Mouse (Mus musculus): ENCODE measurements around the gene H2-Oa. TPM values are rescaled to one million over a fixed set of nuclear protein-coding genes. Genes with fewer than 3 reads are reported as not detected.

H2-Oa gene
- polyA plus RNA-seq (2015; fragmentation: Nextera tagmentation; extraction: Ambion mirVana), result 0.61 and 0.79 TPM in 2 replicates

- no peak for ATAC-seq (ENCODE audit: insufficient number of reproducible peaks, low FRiP score, low TSS enrichment, low read depth)
- no peaks in the 10 kb centered on the region for H3K36me3 ChIP-seq
- H3K27me3 ChIP-seq, result no peaks in the 10 kb centered on the region
- H3K9ac ChIP-seq, result no peak within 1 kb of the TSS
- no peak within 1 kb of the TSS for H3K27ac ChIP-seq
- H3K4me2 ChIP-seq, result no peak within 1 kb of the TSS
- no peak within 1 kb of the TSS for H3K4me3 ChIP-seq
- no peaks in the 10 kb centered on the region for H3K9me3 ChIP-seq
- 35% methylated on average over 11 of the region's 11 CpGs for WGBS
- no peaks in the 10 kb centered on the region for H3K4me1 ChIP-seq
Observed at GRCm38 (mm10) chr17:34092197-34092875, at the start of gene H2-Oa. H2-Oa (plus strand) TSS chr17:34092340.

DNA sequence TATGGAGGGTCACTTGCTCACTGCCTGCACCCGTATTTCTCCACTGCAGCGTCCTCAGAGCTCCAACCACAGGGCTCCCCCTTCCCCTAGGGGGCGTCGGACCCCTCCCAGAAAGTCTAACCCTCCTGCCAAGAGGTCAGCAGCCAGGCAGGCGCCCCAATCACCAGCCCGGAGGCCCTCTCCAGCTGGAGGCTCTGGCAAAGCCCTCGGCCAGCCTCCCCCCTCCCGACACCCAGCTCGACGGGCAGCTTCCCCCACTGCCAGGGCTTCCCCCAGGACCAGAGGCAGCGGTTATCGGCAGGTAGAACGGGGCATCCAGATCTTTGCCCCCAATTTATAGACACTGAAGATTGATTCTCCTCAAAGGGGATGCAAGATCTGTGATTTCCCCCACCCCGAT, 46.2 kb upstream of the H2-Oa start:
- Histone ChIP-seq H3K4me2 (no peak overlapping the region), H3K9me3 (no peaks in the 10 kb centered on the region), H3K9ac (no peak overlapping the region), H3K27ac (no peak overlapping the region), H3K4me3 (no peak overlapping the region), H3K27me3 (peaks cover 13% of the 10 kb centered on the region), H3K4me1 (peaks cover 19% of the 10 kb centered on the region; the same call in 1 of the 2 replicates), H3K36me3 (peaks cover 13% of the 10 kb centered on the region; the same call in 1 of the 2 replicates)
- no peak for ATAC-seq (ENCODE audit: insufficient number of reproducible peaks, low FRiP score, low TSS enrichment, low read depth)
- WGBS, result 77% methylated on average over 14 of the region's 14 CpGs

DNA sequence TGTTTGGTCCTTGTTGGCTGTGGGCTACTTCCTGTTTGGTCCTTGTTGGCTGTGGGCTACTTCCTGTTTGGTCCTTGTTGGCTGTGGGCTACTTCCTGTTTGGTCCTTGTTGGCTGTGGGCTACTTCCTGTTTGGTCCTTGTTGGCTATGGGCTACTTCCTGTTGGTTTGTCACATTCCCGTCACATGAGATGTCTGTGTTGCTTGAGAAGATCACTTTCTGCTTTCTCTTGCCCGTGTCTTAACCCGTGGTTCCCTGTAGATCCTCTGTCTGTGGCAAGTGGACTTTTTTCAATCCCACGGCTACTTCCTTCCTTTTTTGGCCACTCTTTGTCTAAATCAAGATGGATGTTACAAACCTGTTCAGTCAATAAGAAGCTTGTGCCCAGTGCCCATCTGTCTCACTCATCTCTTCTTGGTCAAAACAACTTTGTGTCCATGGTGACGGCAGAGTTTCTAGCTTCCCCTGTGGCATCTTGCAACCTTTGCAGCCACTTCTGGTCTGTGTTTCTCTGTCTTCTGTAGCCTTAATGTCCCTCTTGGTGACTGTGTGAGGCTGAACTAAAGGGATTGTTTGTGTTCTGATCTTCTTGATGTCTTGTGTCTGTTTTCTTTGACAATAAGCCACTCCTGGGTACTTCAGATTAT, 44.6 kb upstream of the H2-Oa start:
- no peak overlapping the region for H3K4me2 ChIP-seq
- WGBS, result 92% methylated on average over 5 of the region's 5 CpGs
- H3K4me3 ChIP-seq, result no peak overlapping the region
- no peaks in the 10 kb centered on the region for H3K9me3 ChIP-seq
- H3K36me3 ChIP-seq, result peaks cover 15% of the 10 kb centered on the region; the same call in 1 of the 2 replicates
- no peak overlapping the region for H3K9ac ChIP-seq
- no peak overlapping the region for H3K27ac ChIP-seq
- H3K27me3 ChIP-seq, result no peaks in the 10 kb centered on the region
- ATAC-seq (ENCODE audit: insufficient number of reproducible peaks, low FRiP score, low TSS enrichment, low read depth), result no peak
- H3K4me1 ChIP-seq, result 0 out of 2 replicates have a peak, but pooled peaks cover 6% of the 10 kb centered on the region

GRCm38 (mm10) chr17:34057224-34057623, 34.9 kb upstream of the H2-Oa start:
- 68% methylated on average over 7 of the region's 7 CpGs for WGBS
- H3K4me2 ChIP-seq, result no peak overlapping the region

GRCm38 (mm10) chr17:34068864-34069263, 23.3 kb upstream of the H2-Oa start:
- no peak for ATAC-seq (ENCODE audit: insufficient number of reproducible peaks, low FRiP score, low TSS enrichment, low read depth)
- peaks cover 3% of the 10 kb centered on the region; the same call in 1 of the 2 replicates for H3K36me3 ChIP-seq
- no peaks in the 10 kb centered on the region for H3K9me3 ChIP-seq
- no peak overlapping the region for H3K4me3 ChIP-seq
- no peaks in the 10 kb centered on the region for H3K27me3 ChIP-seq
- no peaks in the 10 kb centered on the region for H3K4me1 ChIP-seq
- H3K9ac ChIP-seq, result no peak overlapping the region
- H3K4me2 ChIP-seq, result no peak overlapping the region
- H3K27ac ChIP-seq, result no peak overlapping the region
- WGBS, result 56% methylated on average over 3 of the region's 3 CpGs

More at GRCm38 (mm10) chr17:34057224-34057623, 34.9 kb upstream of the H2-Oa start:
- no peaks in the 10 kb centered on the region for H3K27me3 ChIP-seq
- peaks cover 5% of the 10 kb centered on the region; the same call in 1 of the 2 replicates for H3K4me1 ChIP-seq
- peak overlapping the region; percentile 19; the same call in 1 of the 2 replicates for H3K27ac ChIP-seq
- no peak for ATAC-seq (ENCODE audit: insufficient number of reproducible peaks, low FRiP score, low TSS enrichment, low read depth)
- peaks cover 14% of the 10 kb centered on the region for H3K36me3 ChIP-seq
- no peak overlapping the region for H3K4me3 ChIP-seq
- no peaks in the 10 kb centered on the region for H3K9me3 ChIP-seq
- H3K9ac ChIP-seq, result no peak overlapping the region

DNA sequence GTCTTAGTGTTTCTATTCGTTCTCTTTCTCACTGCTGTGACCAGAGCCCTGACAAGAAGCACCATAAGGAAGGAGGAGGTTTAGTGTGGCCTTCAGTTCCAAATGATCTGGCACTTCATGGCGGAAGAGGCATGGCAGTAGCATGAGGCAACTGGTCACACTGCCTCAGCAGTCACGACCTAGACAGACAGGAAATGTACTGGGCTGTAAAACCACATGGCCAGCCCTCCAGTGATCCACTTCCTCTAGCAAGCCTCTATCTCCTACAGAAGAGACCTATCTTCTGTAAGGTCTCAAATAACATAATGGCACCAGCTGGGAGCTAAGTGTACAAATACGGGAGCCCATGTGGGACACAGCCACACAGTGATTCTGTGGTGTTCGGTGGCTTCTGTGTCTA, 20.0 kb upstream of the H2-Oa start:
- H3K9me3 ChIP-seq, result no peaks in the 10 kb centered on the region
- no peak overlapping the region for H3K27ac ChIP-seq
- WGBS, result 73% methylated on average over 5 of the region's 5 CpGs
- H3K4me1 ChIP-seq, result 0 out of 2 replicates have a peak, but pooled peaks cover 3% of the 10 kb centered on the region
- H3K9ac ChIP-seq, result no peak overlapping the region
- no peaks in the 10 kb centered on the region for H3K36me3 ChIP-seq
- no peak overlapping the region for H3K4me2 ChIP-seq
- H3K27me3 ChIP-seq, result peaks cover 21% of the 10 kb centered on the region
- no peak for ATAC-seq (ENCODE audit: insufficient number of reproducible peaks, low FRiP score, low TSS enrichment, low read depth)
- H3K4me3 ChIP-seq, result no peak overlapping the region

DNA sequence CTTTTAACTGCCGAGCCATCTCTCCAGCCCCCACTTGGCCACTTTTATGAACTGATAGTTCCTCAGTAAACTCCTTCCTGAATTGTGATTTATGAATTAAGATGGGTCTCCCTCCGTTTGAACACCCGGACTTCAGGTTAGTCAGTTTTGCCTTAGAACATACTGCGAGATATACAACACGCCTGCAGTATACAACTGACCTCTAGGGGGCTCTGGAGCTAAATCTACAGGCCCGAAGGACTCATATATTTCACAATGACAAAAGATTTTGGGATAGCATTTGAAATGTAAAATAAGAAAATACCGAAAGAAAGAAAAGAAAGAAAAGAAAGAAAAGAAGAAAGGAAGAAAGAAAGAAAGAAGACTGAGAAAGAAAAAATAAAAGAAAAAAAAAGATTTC, 16.9 kb upstream of the H2-Oa start:
- H3K4me1 ChIP-seq, result 0 out of 2 replicates have a peak, but pooled peaks cover 3% of the 10 kb centered on the region
- 40% methylated on average over 7 of the region's 7 CpGs for WGBS
- no peak overlapping the region for H3K27ac ChIP-seq
- H3K4me2 ChIP-seq, result no peak overlapping the region
- no peaks in the 10 kb centered on the region for H3K36me3 ChIP-seq
- H3K9me3 ChIP-seq, result no peaks in the 10 kb centered on the region
- no peak overlapping the region for H3K9ac ChIP-seq
- ATAC-seq (ENCODE audit: insufficient number of reproducible peaks, low FRiP score, low TSS enrichment, low read depth), result no peak
- H3K4me3 ChIP-seq, result no peak overlapping the region
- peaks cover 27% of the 10 kb centered on the region for H3K27me3 ChIP-seq

DNA sequence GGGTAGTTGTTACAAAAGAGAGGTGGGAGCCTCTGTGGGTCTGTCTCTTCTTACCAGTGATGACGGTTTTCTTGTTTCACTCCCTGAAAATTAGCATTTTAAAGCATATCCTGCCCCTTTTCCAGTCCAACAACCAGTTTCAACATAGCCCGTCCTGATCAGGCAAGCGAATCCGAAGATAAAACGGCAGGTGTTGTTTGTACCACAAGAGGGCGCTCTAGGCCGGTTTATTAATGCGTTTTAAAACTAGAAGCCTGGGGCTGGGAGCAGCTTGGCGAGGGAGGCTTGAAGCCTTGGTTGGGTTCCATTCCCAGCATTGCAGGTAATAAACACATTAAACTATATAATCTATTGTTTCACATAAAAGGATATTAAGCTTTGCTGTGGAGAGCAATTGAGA, 14.6 kb upstream of the H2-Oa start:
- H3K9ac ChIP-seq, result no peak overlapping the region
- H3K4me1 ChIP-seq, result 0 out of 2 replicates have a peak, but pooled peaks cover 3% of the 10 kb centered on the region
- H3K4me2 ChIP-seq, result no peak overlapping the region
- under 1% methylated on average over 9 of the region's 9 CpGs for WGBS
- no peak for ATAC-seq (ENCODE audit: insufficient number of reproducible peaks, low FRiP score, low TSS enrichment, low read depth)
- no peaks in the 10 kb centered on the region for H3K9me3 ChIP-seq
- no peaks in the 10 kb centered on the region for H3K36me3 ChIP-seq
- H3K27me3 ChIP-seq, result peaks cover 29% of the 10 kb centered on the region
- H3K27ac ChIP-seq, result no peak overlapping the region
- no peak overlapping the region for H3K4me3 ChIP-seq

- no peak for ATAC-seq (ENCODE audit: insufficient number of reproducible peaks, low FRiP score, low TSS enrichment, low read depth)
- WGBS, result 66% methylated on average over 4 of the region's 4 CpGs
- peaks cover 33% of the 10 kb centered on the region for H3K27me3 ChIP-seq
- H3K4me1 ChIP-seq, result 0 out of 2 replicates have a peak, but pooled peaks cover 3% of the 10 kb centered on the region
- H3K27ac ChIP-seq, result no peak overlapping the region
- no peak overlapping the region for H3K9ac ChIP-seq
- H3K36me3 ChIP-seq, result no peaks in the 10 kb centered on the region
- H3K9me3 ChIP-seq, result no peaks in the 10 kb centered on the region
- H3K4me2 ChIP-seq, result no peak overlapping the region
- H3K4me3 ChIP-seq, result no peak overlapping the region
Observed at GRCm38 (mm10) chr17:34078148-34078547, 14.0 kb upstream of the H2-Oa start.

GRCm38 (mm10) chr17:34079002-34079401, 13.1 kb upstream of the H2-Oa start:
- no peak for ATAC-seq (ENCODE audit: insufficient number of reproducible peaks, low FRiP score, low TSS enrichment, low read depth)
- Histone ChIP-seq H3K9me3 (no peaks in the 10 kb centered on the region), H3K36me3 (no peaks in the 10 kb centered on the region), H3K27ac (no peak overlapping the region), H3K9ac (no peak overlapping the region), H3K4me2 (no peak overlapping the region), H3K4me1 (0 out of 2 replicates have a peak, but pooled peaks cover 3% of the 10 kb centered on the region), H3K4me3 (no peak overlapping the region), H3K27me3 (peaks cover 32% of the 10 kb centered on the region)
- 87% methylated on average over 11 of the region's 11 CpGs for WGBS

- H3K36me3 ChIP-seq, result no peaks in the 10 kb centered on the region
- 23% methylated on average over 5 of the region's 5 CpGs for WGBS
- H3K27ac ChIP-seq, result no peak overlapping the region
- peak; percentile 74 for ATAC-seq (ENCODE audit: insufficient number of reproducible peaks, low FRiP score, low TSS enrichment, low read depth)
- no peaks in the 10 kb centered on the region for H3K9me3 ChIP-seq
- 0 out of 2 replicates have a peak, but pooled peaks cover 3% of the 10 kb centered on the region for H3K4me1 ChIP-seq
- no peak overlapping the region for H3K9ac ChIP-seq
- peaks cover 28% of the 10 kb centered on the region for H3K27me3 ChIP-seq
- H3K4me2 ChIP-seq, result no peak overlapping the region
- no peak overlapping the region for H3K4me3 ChIP-seq
Observed at GRCm38 (mm10) chr17:34079621-34080020, 12.5 kb upstream of the H2-Oa start.

DNA sequence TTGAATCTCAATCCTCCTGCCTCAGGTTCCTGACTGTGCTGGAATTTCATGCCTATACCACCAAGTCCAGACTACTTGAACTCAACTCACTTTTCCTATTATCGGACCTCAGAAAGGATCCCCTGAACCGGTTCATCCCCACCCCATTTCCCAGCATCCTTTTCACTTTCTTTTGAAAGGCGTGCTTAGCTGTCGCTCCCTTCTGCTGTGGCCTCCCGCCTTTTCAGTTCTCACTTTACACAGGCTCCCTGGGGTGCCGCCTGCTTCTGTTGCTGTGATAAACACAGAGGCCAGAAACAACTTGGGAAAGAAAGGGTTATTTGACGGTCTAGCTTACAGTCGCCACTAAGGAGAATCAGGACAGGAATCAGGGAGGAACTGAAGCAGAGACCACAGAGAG, 9.0 kb upstream of the H2-Oa start:
- H3K27ac ChIP-seq, result no peak overlapping the region
- H3K27me3 ChIP-seq, result peaks cover 6% of the 10 kb centered on the region; the same call in 1 of the 2 replicates
- no peaks in the 10 kb centered on the region for H3K9me3 ChIP-seq
- 13% methylated on average over 8 of the region's 8 CpGs for WGBS
- no peak for ATAC-seq (ENCODE audit: insufficient number of reproducible peaks, low FRiP score, low TSS enrichment, low read depth)
- no peak overlapping the region for H3K9ac ChIP-seq
- H3K4me2 ChIP-seq, result 0 out of 2 replicates have a peak overlapping the region, but pooled peaks have one; percentile 12
- no peak overlapping the region for H3K4me3 ChIP-seq
- H3K36me3 ChIP-seq, result no peaks in the 10 kb centered on the region
- no peaks in the 10 kb centered on the region for H3K4me1 ChIP-seq
